Mouse (Mus musculus): ENCODE results near the gene Mthfd1l. TPM values are rescaled to one million over a fixed set of nuclear protein-coding genes. Genes with fewer than 3 reads are reported as not detected.

The Mthfd1l gene
- total and polyA plus RNA-seq, 3 experiments = 84.0 to 94.8 (median 90.3) TPM

DNA sequence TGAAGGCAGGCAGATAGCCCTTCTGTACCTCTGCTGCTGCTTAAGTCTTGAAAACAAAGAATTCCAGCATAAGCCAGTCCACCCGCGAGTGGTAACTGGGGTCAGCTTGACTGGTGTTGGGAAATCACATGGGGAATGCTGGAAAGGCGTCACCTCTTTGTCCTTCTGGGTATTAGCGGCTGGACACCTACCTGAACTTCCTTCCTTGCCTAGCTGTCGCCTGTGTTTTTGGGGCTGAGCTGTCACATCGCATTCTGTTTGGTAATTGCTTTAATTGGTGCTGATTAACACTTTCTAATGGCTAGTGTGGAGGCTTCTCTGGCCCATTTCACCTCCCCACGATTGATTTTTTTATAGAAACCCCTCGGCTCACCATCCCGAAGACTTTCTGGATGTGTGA, 135.5 kb downstream of the Mthfd1l start:
- no peak for TF ChIP-seq MAFK (IDR thresholded peaks at IDR 0.05; ENCODE audit: insufficient replicate concordance, low read length)
- TF ChIP-seq USF1 (IDR thresholded peaks at IDR 0.05; ENCODE audit: low read depth, low read length) = no peak
- no peak for TF ChIP-seq ELF1 (IDR thresholded peaks at IDR 0.05; ENCODE audit: low read depth, low read length)
- in situ Hi-C loops (cut with MboI; ENCODE audit: low pct_ligation_motif_present, low pct_unique_long_range_greater_than_20kb, low sequenced_read_pairs) (no loop called here), dilution Hi-C loops (cut with MboI; ENCODE audit: extremely low pct_ligation_motif_present, extremely low pct_unique_long_range_greater_than_20kb, low sequenced_read_pairs) (no loop called here)
- Histone ChIP-seq H3K4me2 (ENCODE audit: insufficient read depth, low read depth, poor library complexity, severe bottlenecking) (no peak overlapping the region), H3K27me3 (replicated peaks) (no peaks in the 10 kb centered on the region), H3K27ac (ENCODE audit: insufficient read depth, low read depth) (no peak overlapping the region), H3K9me3 (replicated peaks; ENCODE audit: low read length) (no peaks in the 10 kb centered on the region), H3K4me1 (ENCODE audit: control insufficient read depth in 1 of 2, insufficient read depth in 2 of 2) (peaks cover 0 to 23% of the 10 kb centered on the region in 2 experiments; a peak in 2 of 4 replicates), H3K9ac (ENCODE audit: insufficient read depth, low read depth) (no peak overlapping the region), H3K36me3 (replicated peaks in 1 of 2; ENCODE audit: control insufficient read depth in 1 of 2, insufficient read depth in 1 of 2, low read length in 1 of 2) (peaks cover 54 to 85% of the 10 kb centered on the region in 2 experiments), H3K79me2 (replicated peaks; ENCODE audit: control insufficient read depth, extremely low read depth, insufficient read depth, poor library complexity, severe bottlenecking) (no peaks in the 10 kb centered on the region), H3K4me3 (replicated peaks in 1 of 3; ENCODE audit: low read depth in 2 of 3, low read length in 2 of 3, poor library complexity in 1 of 3) (no peak overlapping the region)
- DNase-seq (ENCODE audit: extremely low read depth) = no peak

DNA sequence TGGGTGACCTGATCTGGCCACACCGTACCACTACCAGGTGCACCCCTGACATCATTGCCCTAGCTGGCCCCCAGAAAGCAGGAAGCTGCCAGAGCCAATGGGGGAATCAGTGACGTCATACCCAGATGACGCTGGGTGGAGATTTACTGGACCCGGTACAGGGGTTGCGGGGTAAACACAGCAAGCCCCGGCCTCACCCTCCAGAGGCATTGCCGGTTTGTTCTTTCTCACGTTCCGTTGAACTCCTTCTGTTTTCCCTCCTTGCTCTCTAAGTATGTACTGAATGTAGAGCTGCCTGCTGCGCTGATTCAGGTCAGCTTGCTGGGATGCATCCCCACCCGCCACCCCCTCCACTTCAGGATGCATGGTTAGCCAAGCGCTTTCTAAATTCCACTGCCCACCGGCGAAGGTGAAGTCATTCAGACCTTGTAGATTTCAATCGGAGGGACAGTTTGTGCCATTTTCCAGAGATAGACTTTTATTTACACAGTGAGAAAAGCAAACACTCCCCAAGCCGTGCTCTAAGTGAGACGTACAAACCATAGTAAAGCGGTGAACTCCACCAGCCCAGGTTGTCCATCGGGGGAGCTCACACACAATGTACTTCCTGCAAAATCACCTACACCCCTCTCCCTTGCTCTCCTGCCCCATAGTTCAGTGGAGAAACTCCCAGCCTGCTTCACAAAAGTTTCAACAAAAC, 138.3 kb downstream of the Mthfd1l start:
- peaks cover 0 to 23% of the 10 kb centered on the region in 2 experiments; a peak in 2 of 4 replicates for H3K4me1 ChIP-seq (ENCODE audit: control insufficient read depth in 1 of 2, insufficient read depth in 2 of 2)
- in situ Hi-C loops (cut with MboI; ENCODE audit: low pct_ligation_motif_present, low pct_unique_long_range_greater_than_20kb, low sequenced_read_pairs) (no loop called here), dilution Hi-C loops (cut with MboI; ENCODE audit: extremely low pct_ligation_motif_present, extremely low pct_unique_long_range_greater_than_20kb, low sequenced_read_pairs) (no loop called here)
- H3K4me3 ChIP-seq (replicated peaks in 1 of 3; ENCODE audit: low read depth in 2 of 3, low read length in 2 of 3, poor library complexity in 1 of 3) = no peak overlapping the region
- no peaks in the 10 kb centered on the region for H3K79me2 ChIP-seq (replicated peaks; ENCODE audit: control insufficient read depth, extremely low read depth, insufficient read depth, poor library complexity, severe bottlenecking)
- no peak for TF ChIP-seq MAX (IDR thresholded peaks at IDR 0.05; ENCODE audit: low read length)
- TF ChIP-seq ZMIZ1 (IDR thresholded peaks at IDR 0.05; ENCODE audit: low read depth, low read length) = no peak
- no peak for TF ChIP-seq ZC3H11A (IDR thresholded peaks at IDR 0.05; ENCODE audit: low read depth, low read length)
- TF ChIP-seq ZKSCAN1 (IDR thresholded peaks at IDR 0.05; ENCODE audit: borderline replicate concordance, low read depth, low read length) = no peak
- TF ChIP-seq JUN (IDR thresholded peaks at IDR 0.05; ENCODE audit: insufficient read depth, low read depth, low read length) = no peak
- no peak for TF ChIP-seq RAD21 (IDR thresholded peaks at IDR 0.05; ENCODE audit: low read depth, low read length)
- no peak for TF ChIP-seq ELF1 (IDR thresholded peaks at IDR 0.05; ENCODE audit: low read depth, low read length)
- TF ChIP-seq JUND (conservative IDR thresholded peaks at IDR 0.05; ENCODE audit: low read depth, low read length) = no peak
- no peak for TF ChIP-seq SIN3A (IDR thresholded peaks at IDR 0.05; ENCODE audit: low read length)
- no peak for TF ChIP-seq POLR2AphosphoS2 (IDR thresholded peaks at IDR 0.05; ENCODE audit: low read depth, low read length)
- no peak for TF ChIP-seq NRF1 (IDR thresholded peaks at IDR 0.05; ENCODE audit: low read depth, low read length)
- TF ChIP-seq UBTF (IDR thresholded peaks at IDR 0.05; ENCODE audit: low read depth, low read length) = no peak
- no peak for TF ChIP-seq CHD1 (IDR thresholded peaks at IDR 0.05; ENCODE audit: low read depth, low read length)
- H3K9me3 ChIP-seq (replicated peaks; ENCODE audit: low read length) = no peaks in the 10 kb centered on the region
- no peak overlapping the region for H3K27ac ChIP-seq (ENCODE audit: insufficient read depth, low read depth)
- peaks cover 43 to 84% of the 10 kb centered on the region in 2 experiments for H3K36me3 ChIP-seq (replicated peaks in 1 of 2; ENCODE audit: control insufficient read depth in 1 of 2, insufficient read depth in 1 of 2, low read length in 1 of 2)
- no peak overlapping the region for H3K4me2 ChIP-seq (ENCODE audit: insufficient read depth, low read depth, poor library complexity, severe bottlenecking)
- no peaks in the 10 kb centered on the region for H3K27me3 ChIP-seq (replicated peaks)
- peak; percentile 35 for DNase-seq (ENCODE audit: extremely low read depth)
- H3K9ac ChIP-seq (ENCODE audit: insufficient read depth, low read depth) = no peak overlapping the region
